Mouse (Mus musculus) limb, embryonic 12.5 days (tissue): ENCODE results near the gene Cuta. TPM values are rescaled to one million over a fixed set of nuclear protein-coding genes. Genes with fewer than 3 reads are reported as not detected.

Experiments used
- ATAC-seq: fragments of 200-750 bp; cut with Nextera tagmentation; 2 replicates; pipeline ENCODE4 v1.8.0; 2017; ENCODE audit warnings: low read depth, moderate TSS enrichment; ENCODE audit not compliant: insufficient number of reproducible peaks, insufficient read depth, low FRiP score, low TSS enrichment
- H3K27ac ChIP-seq: fragments of 300-500 bp; sonication (generic); 2 replicates; pipeline ENCODE4 v1.5.1; 2016; ENCODE audit warnings: mild to moderate bottlenecking, moderate library complexity
- H3K27me3 ChIP-seq: fragments of 300-500 bp; sonication (generic); 2 replicates; pipeline ENCODE4 v1.6.1; 2016; ENCODE audit warnings: mild to moderate bottlenecking, moderate library complexity
- H3K36me3 ChIP-seq: fragments of 300-500 bp; sonication (generic); 2 replicates; pipeline ENCODE4 v1.6.1; 2016; ENCODE audit warnings: mild to moderate bottlenecking, moderate library complexity
- H3K4me1 ChIP-seq: fragments of 300-500 bp; sonication (generic); replicated peaks from 2 replicates; pipeline ENCODE4 v1.6.1; 2016
- H3K4me2 ChIP-seq: fragments of 300-500 bp; sonication (generic); 2 replicates; pipeline ENCODE4 v1.6.1; 2016; ENCODE audit warnings: mild to moderate bottlenecking, moderate library complexity
- H3K4me3 ChIP-seq: fragments of 300-500 bp; sonication (generic); replicated peaks from 2 replicates; pipeline ENCODE4 v1.5.1; 2016; ENCODE audit warnings: mild to moderate bottlenecking
- H3K9ac ChIP-seq: fragments of 300-500 bp; sonication (generic); replicated peaks from 2 replicates; pipeline ENCODE4 v1.6.1; 2016; ENCODE audit warnings: mild to moderate bottlenecking, moderate library complexity
- H3K9me3 ChIP-seq: fragments of 300-500 bp; sonication (generic); 2 replicates; pipeline ENCODE4 v1.6.1; 2016; ENCODE audit warnings: mild to moderate bottlenecking, moderate library complexity
- WGBS: fragments of 180-500 bp; shearing (Covaris S2); methylation state at CpG from one replicate; pipeline ENCODE4 v1.1.7; 2016; 5-methylcytosine and 5-hydroxymethylcytosine counted together
- polyA plus RNA-seq: library from polyadenylated mRNA; unstranded; fragments of >200 nt; fragmentation: Nextera tagmentation; extraction: Ambion mirVana; gene quantifications from 2 replicates; pipeline ENCODE4 v1.2.1, GENCODE M21; 2016

Cuta gene
- polyA plus RNA-seq, 1 experiment from 2014 or later = 188 TPM

DNA sequence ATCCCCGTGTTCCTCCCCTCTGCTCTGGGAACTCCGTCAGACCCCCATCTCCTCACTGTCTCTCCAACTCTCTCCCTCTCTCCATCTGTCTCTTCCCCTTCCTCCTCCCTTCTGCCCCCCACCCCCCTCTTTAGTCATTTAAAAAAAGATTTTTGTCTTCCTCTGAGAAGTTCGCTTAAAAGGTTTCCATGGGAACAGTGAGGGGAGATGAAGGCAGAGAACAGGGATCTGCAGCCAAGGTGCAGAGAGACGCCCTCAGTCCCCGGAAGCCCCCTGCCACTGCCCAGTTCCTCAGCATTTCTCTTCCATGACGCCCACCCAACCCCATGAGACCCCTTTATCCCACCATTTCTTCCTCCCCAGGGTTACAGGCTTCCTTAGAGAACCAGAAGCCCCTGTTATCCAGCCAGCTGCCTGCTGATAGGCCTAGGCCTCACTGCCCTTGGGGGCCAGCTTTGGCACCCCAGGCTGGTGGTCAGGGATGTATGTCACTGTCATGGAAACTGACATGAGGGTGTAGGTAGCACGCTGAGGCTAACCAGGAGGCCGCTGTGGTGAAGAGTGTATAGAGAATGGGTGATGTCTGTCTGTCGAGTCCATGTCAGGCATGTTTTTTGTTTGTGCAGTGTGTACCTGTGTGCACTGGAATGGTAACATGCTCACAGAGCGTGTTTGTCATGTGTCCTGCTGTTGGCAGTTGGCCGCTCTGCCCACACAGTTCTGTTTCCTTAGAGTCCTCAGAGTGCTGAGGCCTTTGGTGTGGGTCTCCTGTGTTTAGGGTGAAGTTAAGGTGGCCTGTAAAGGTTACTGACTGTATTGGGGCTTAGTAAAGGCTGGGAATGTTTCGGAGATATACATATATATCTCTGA is 8.1 kb upstream of the Cuta start:
- ATAC-seq = no peak
- Histone ChIP-seq H3K9ac (peak overlapping the region; percentile 70; the same call in 1 of the 2 replicates), H3K4me2 (peak overlapping the region; percentile 82), H3K9me3 (no peaks in the 10 kb centered on the region), H3K4me1 (peaks cover 65% of the 10 kb centered on the region), H3K27ac (peak overlapping the region; percentile 74), H3K27me3 (no peaks in the 10 kb centered on the region), H3K4me3 (peak overlapping the region; percentile 49; the same call in 1 of the 2 replicates), H3K36me3 (peaks cover 6% of the 10 kb centered on the region; the same call in 1 of the 2 replicates)
- 55% methylated on average over 12 of the region's 12 CpGs for WGBS

DNA sequence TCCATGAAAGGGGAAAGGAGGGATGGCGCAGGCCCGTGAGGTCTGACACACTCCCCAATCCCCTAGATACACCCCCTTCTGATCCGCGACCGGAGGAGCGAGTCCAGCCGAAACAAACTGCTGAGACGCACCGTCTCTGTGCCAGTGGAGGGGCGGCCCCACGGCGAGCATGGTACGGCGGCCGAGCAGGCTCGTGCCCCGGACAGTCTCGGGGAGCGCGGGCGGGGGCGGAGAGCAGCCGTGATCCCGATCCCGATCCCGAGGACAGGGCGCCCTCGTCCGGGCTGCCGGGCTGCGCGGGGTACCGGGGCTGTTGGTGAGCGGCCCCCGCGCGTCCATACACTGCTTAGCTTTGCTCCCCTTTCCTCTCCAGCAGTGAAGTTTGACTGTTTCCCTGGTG is 7.2 kb upstream of the Cuta start:
- H3K4me3 ChIP-seq = peak overlapping the region; percentile 49
- H3K9me3 ChIP-seq = no peaks in the 10 kb centered on the region
- H3K9ac ChIP-seq = peak overlapping the region; percentile 70
- ATAC-seq = 0 out of 2 replicates have a peak, but pooled peaks have one; percentile 7
- peak overlapping the region; percentile 74 for H3K27ac ChIP-seq
- no peaks in the 10 kb centered on the region for H3K27me3 ChIP-seq
- H3K36me3 ChIP-seq = peaks cover 6% of the 10 kb centered on the region; the same call in 1 of the 2 replicates
- under 1% methylated on average over 36 of the region's 37 CpGs for WGBS
- peak overlapping the region; percentile 82 for H3K4me2 ChIP-seq
- H3K4me1 ChIP-seq = peaks cover 66% of the 10 kb centered on the region

GRCm38 (mm10) chr17:26945824-26946495 is 6.6 kb upstream of the Cuta start:
- ATAC-seq = no peak
- peaks cover 68% of the 10 kb centered on the region for H3K4me1 ChIP-seq

GRCm38 (mm10) chr17:26941841-26942570 is 2.6 kb upstream of the Cuta start:
- Histone ChIP-seq H3K9ac (peak overlapping the region; percentile 80), H3K4me3 (peak overlapping the region; percentile 69), H3K36me3 (peaks cover 14% of the 10 kb centered on the region; the same call in 1 of the 2 replicates), H3K27me3 (no peaks in the 10 kb centered on the region), H3K9me3 (no peaks in the 10 kb centered on the region), H3K27ac (peak overlapping the region; percentile 95), H3K4me2 (peak overlapping the region; percentile 85), H3K4me1 (peaks cover 65% of the 10 kb centered on the region)
- no peak for ATAC-seq
- WGBS = 13% methylated on average over 4 of the region's 4 CpGs

More at GRCm38 (mm10) chr17:26945824-26946495, 6.6 kb upstream of the Cuta start:
- Histone ChIP-seq H3K4me2 (peak overlapping the region; percentile 82), H3K4me3 (peak overlapping the region; percentile 49), H3K36me3 (peaks cover 6% of the 10 kb centered on the region; the same call in 1 of the 2 replicates), H3K9ac (peak overlapping the region; percentile 70), H3K27me3 (no peaks in the 10 kb centered on the region), H3K9me3 (no peaks in the 10 kb centered on the region), H3K27ac (peak overlapping the region; percentile 74)
- 23% methylated on average over 13 of the region's 13 CpGs for WGBS

DNA sequence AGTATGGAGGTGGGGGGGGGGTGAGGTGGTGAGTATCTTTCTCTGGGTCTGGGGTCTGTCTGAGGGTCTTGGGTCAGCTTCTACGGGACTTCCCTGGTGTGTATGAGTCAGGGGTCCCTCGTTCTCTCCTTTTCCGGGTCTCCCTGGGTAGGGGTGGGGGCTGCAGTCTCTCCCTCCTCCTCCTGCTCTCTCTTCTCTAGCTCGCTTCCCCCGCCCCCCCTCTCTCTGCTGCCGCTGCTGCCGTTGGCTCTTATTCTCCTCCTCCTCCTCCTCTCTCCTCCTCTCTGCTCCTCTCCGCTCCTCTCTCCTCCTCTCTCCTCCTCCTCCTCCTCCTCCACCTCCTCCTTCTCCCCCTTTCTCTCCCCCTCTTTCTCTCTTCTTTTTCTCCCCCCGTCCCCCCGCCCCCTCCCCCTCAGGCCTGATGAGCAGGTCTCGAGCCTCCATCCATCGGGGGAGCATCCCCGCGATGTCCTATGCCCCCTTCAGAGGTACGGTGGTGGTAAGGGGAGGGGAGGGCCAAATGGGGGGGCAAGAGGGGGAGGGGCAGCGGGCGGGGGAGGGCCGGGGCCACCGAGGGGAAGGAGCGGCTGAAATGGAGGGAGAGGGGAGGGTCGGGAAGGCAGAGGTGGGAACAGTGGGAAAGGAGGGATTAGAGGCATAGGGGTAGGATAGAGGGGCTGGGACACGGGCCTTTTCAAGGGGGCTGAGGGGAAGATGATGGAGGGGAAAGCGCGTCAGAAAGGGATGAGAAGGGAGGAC is 1.8 kb upstream of the Cuta start, which contains the start of gene Syngap1:
Syngap1 (plus strand) TSS at position 223 of the 759 bp plus-strand sequence.
- no peak for ATAC-seq
- H3K4me2 ChIP-seq = peak within 1 kb of the TSS; percentile 85
- peak within 1 kb of the TSS; percentile 69 for H3K4me3 ChIP-seq
- peak within 1 kb of the TSS; percentile 95 for H3K27ac ChIP-seq
- WGBS = 1% methylated on average over 22 of the region's 24 CpGs
- peaks cover 22% of the 10 kb centered on the region for H3K36me3 ChIP-seq
- H3K27me3 ChIP-seq = no peaks in the 10 kb centered on the region
- H3K4me1 ChIP-seq = peaks cover 57% of the 10 kb centered on the region
- H3K9me3 ChIP-seq = no peaks in the 10 kb centered on the region
- H3K9ac ChIP-seq = peak within 1 kb of the TSS; percentile 80

DNA sequence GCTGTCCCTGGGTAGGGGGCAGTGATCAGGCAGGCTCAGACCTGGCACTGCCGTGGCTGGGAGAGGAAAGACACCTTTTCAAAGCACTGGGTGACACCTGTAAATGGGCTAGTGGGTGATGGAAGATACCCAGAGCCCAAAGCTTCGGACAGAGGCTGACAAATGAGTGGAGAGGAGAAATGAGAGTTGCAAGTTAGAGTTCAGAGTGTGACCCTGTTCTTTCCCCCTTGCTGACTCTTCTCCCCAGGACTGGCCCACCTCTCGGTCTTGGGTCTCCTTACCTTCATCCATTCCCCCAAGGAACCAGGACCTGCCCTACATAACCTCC is 568 bp upstream of the Cuta start:
- WGBS = 0% methylated on average over 3 of the region's 3 CpGs
- Histone ChIP-seq H3K4me3 (peak overlapping the region; percentile 69), H3K36me3 (peaks cover 34% of the 10 kb centered on the region), H3K27me3 (no peaks in the 10 kb centered on the region), H3K9ac (peak overlapping the region; percentile 75), H3K4me1 (peaks cover 47% of the 10 kb centered on the region), H3K27ac (peak overlapping the region; percentile 95), H3K4me2 (peak overlapping the region; percentile 85), H3K9me3 (no peaks in the 10 kb centered on the region)
- no peak for ATAC-seq

DNA sequence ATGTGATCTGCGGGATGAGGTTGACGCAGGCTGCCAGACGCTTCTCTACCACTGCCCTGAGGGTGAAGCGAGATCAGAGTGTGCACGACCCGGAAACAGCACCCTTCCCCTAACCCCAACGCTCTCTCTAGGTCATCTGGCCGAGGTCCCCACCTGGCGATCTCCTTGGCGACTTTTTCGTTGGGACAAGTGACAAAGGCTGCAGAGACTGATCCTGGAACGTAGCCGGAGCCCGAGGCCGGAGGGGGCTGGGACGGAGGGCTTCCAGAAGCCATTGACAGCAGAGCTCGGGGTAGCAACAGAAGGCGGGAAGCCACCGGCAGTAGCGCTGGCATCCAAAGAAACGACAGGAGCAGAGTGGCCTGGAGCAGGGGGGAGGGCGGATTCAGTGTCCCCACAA is 638 bp downstream of the Cuta start:
- H3K9me3 ChIP-seq = no peaks in the 10 kb centered on the region
- peak overlapping the region; percentile 95 for H3K27ac ChIP-seq
- no peaks in the 10 kb centered on the region for H3K27me3 ChIP-seq
- H3K4me1 ChIP-seq = peaks cover 53% of the 10 kb centered on the region
- peak overlapping the region; percentile 71 for H3K9ac ChIP-seq
- H3K4me2 ChIP-seq = peak overlapping the region; percentile 98
- H3K4me3 ChIP-seq = peak overlapping the region; percentile 69
- 1% methylated on average over 22 of the region's 22 CpGs for WGBS
- no peak for ATAC-seq
- peaks cover 37% of the 10 kb centered on the region for H3K36me3 ChIP-seq

DNA sequence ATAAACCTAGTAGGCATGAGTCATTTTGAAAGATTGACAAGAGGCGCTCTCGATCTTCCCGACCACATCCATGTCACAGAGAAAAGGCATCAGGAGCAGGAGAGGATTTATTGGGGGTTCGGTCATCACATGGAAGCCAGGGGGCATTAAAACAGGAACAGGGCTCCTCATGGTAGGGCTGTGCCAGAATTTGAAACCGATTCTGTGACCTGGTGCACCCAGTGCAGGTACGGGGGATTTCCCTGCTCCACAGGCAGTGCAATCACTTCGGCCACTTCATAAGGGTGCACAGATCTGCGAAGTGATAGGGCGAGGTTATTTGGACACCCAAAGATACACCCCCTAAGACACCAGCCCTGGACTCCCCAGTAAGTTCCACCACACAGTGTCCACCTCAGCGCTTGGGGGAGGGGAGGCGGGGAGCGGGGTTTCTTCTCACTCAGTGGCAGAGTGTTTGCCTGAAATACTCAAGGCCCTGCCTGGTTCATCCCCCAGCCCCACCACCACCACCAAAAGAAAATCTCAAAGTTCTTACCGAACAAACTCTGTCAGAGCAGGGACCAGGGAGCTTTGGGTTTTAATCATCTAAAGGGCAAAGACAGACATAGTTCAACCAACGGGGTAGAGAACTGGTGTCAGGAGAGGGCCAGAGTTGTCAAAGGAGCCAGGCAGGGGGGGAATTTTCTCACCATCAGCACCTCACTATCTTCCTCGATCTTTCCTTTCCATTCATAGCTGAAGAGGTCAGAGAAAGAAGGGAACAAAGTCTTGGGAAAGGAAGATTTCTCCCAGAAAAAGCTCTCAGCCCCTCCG is 1.3 kb downstream of the Cuta start:
- H3K27ac ChIP-seq = peak overlapping the region; percentile 95; the same call in 1 of the 2 replicates
- H3K27me3 ChIP-seq = no peaks in the 10 kb centered on the region
- peak overlapping the region; percentile 71 for H3K9ac ChIP-seq
- peak overlapping the region; percentile 69 for H3K4me3 ChIP-seq
- H3K36me3 ChIP-seq = peaks cover 37% of the 10 kb centered on the region
- no peak for ATAC-seq
- H3K9me3 ChIP-seq = no peaks in the 10 kb centered on the region
- WGBS = 59% methylated on average over 16 of the region's 16 CpGs
- H3K4me1 ChIP-seq = peaks cover 58% of the 10 kb centered on the region
- H3K4me2 ChIP-seq = peak overlapping the region; percentile 98

GRCm38 (mm10) chr17:26936921-26937695 is 2.3 kb downstream of the Cuta start:
- H3K9ac ChIP-seq = peak overlapping the region; percentile 31; the same call in 1 of the 2 replicates
- no peak for ATAC-seq
- peaks cover 37% of the 10 kb centered on the region for H3K36me3 ChIP-seq
- H3K9me3 ChIP-seq = no peaks in the 10 kb centered on the region
- H3K27me3 ChIP-seq = no peaks in the 10 kb centered on the region
- 86% methylated on average over 15 of the region's 15 CpGs for WGBS
- peak overlapping the region; percentile 4; the same call in 1 of the 2 replicates for H3K4me3 ChIP-seq
- H3K4me1 ChIP-seq = peaks cover 50% of the 10 kb centered on the region
- H3K4me2 ChIP-seq = 0 out of 2 replicates have a peak overlapping the region, but pooled peaks have one; percentile 98
- no peak overlapping the region for H3K27ac ChIP-seq
